Mouse (Mus musculus): ENCODE results near the gene Cybrd1. TPM values are rescaled to one million over a fixed set of nuclear protein-coding genes. Genes with fewer than 3 reads are reported as not detected.

Cybrd1 gene
- total RNA-seq, 2 experiments from 2014 or later = 0.08 TPM; not detected in 1

GRCm38 (mm10) chr2:71167211-71167610 is 49.5 kb downstream of the Cybrd1 start:
- no peak for ATAC-seq (replicated peaks; ENCODE audit: poor library complexity)

GRCm38 (mm10) chr2:71168461-71169021 is 50.8 kb downstream of the Cybrd1 start:
- no peak for ATAC-seq (replicated peaks; ENCODE audit: poor library complexity)

GRCm38 (mm10) chr2:71173031-71173430 is 55.3 kb downstream of the Cybrd1 start:
- peak; percentile 42; the same call in 1 of the 2 replicates for ATAC-seq (replicated peaks; ENCODE audit: poor library complexity)

GRCm38 (mm10) chr2:71176329-71177249 is 58.9 kb downstream of the Cybrd1 start:
- peak; percentile 26; the same call in 1 of the 2 replicates for ATAC-seq (replicated peaks; ENCODE audit: poor library complexity)

- ATAC-seq (replicated peaks; ENCODE audit: poor library complexity) = 0 out of 2 replicates have a peak, but pooled peaks have one; percentile 14
Measured at GRCm38 (mm10) chr2:71177250-71177615, 59.5 kb downstream of the Cybrd1 start.

- no peak for ATAC-seq (replicated peaks; ENCODE audit: poor library complexity)
Measured at GRCm38 (mm10) chr2:71177760-71178159, 60.0 kb downstream of the Cybrd1 start.

GRCm38 (mm10) chr2:71179716-71180115 is 62.0 kb downstream of the Cybrd1 start:
- ATAC-seq (replicated peaks; ENCODE audit: poor library complexity) = no peak

GRCm38 (mm10) chr2:71180566-71181217 is 63.0 kb downstream of the Cybrd1 start:
- ATAC-seq (replicated peaks; ENCODE audit: poor library complexity) = no peak

- ATAC-seq (replicated peaks; ENCODE audit: poor library complexity) = peak; percentile 94
Measured at GRCm38 (mm10) chr2:71187950-71188349, 70.2 kb downstream of the Cybrd1 start.

GRCm38 (mm10) chr2:71188861-71189260 is 71.1 kb downstream of the Cybrd1 start:
- no peak for ATAC-seq (replicated peaks; ENCODE audit: poor library complexity)

GRCm38 (mm10) chr2:71191391-71192194 is 73.9 kb downstream of the Cybrd1 start:
- no peak for ATAC-seq (replicated peaks; ENCODE audit: poor library complexity)

GRCm38 (mm10) chr2:71192195-71192807 is 74.6 kb downstream of the Cybrd1 start:
- ATAC-seq (replicated peaks; ENCODE audit: poor library complexity) = no peak

Other genes with a start within 250 kb of the Cybrd1 start
- 9.4 and 9.6 TPM in 2 replicates for gene Dcaf17, start 62.6 kb upstream of the Cybrd1 start, total RNA-seq (2015)
- 15.1 and 28.8 TPM in 2 replicates for gene Dcaf17, start 62.6 kb upstream of the Cybrd1 start, total RNA-seq (2017)
- gene Mettl8, start 62.3 kb upstream of the Cybrd1 start, total RNA-seq (2015) = 26.8 and 37.1 TPM in 2 replicates
- 17.5 and 27.8 TPM in 2 replicates for gene Mettl8, start 62.3 kb upstream of the Cybrd1 start, total RNA-seq (2017)
- 87.8 and 104 TPM in 2 replicates for gene Dync1i2, start 93.8 kb downstream of the Cybrd1 start, total RNA-seq (2015)
- 75.0 and 89.2 TPM in 2 replicates for gene Dync1i2, start 93.8 kb downstream of the Cybrd1 start, total RNA-seq (2017)
- gene Slc25a12, start 249.8 kb downstream of the Cybrd1 start, total RNA-seq (2015) = 51.5 and 73.0 TPM in 2 replicates
- 78.3 and 79.2 TPM in 2 replicates for gene Slc25a12, start 249.8 kb downstream of the Cybrd1 start, total RNA-seq (2017)